Mouse (Mus musculus): ENCODE data around the gene Scn3b. TPM values are rescaled to one million over a fixed set of nuclear protein-coding genes. Genes with fewer than 3 reads are reported as not detected.

The Scn3b gene
- polyA plus RNA-seq, 1 experiment from 2014 or later = 121 TPM

DNA sequence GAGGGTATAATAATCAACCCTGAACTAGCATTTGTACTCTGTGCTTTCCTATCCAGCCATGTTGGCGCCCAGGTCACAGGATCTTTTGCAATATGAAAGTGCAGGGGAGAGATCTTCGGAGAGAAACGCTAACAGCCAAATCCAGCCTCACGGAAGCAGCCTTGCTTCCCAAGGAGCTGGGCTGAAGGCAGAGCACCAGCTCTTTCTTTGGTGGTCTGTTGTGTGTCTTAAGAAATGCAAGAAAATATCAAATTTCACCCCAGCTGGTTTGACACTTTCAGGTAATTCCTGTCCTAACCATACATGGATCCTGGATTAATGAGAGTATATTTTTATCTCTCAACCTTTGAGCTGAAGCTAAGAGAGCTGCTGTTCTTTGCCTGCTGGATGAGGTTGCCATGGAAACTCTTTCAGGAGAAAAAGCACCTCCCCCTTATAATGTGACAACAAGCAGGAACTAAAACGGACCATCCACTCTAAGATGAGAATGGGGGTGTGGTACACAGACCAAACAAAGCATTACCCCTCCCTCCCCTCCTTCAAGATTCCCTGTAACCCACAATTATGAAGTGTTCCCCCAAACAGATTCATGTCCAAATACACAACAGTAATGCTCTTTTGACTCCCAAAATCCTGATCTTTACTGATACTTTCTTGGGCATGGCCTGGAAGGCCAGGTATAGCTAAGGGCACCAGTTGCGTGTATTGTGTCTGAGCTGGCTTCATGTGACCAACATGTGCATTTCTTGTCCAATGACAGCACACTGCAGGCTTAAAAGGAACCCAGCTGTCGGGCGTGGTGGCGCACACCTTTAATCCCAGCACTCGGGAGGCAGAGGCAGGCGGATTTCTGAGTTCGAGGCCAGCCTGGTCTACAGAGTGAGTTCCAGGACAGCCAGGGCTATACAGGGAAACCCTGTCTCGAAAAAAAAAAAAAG lies 26.8 kb upstream of the Scn3b start:
- no peaks in the 10 kb centered on the region for H3K36me3 ChIP-seq
- no peaks in the 10 kb centered on the region for H3K9me3 ChIP-seq
- H3K4me2 ChIP-seq = peak overlapping the region; percentile 64
- H3K4me3 ChIP-seq = peak overlapping the region; percentile 42
- peak overlapping the region; percentile 71 for H3K9ac ChIP-seq
- H3K27ac ChIP-seq (replicated peaks) = peak overlapping the region; percentile 93
- H3K27me3 ChIP-seq = no peaks in the 10 kb centered on the region
- peak; percentile 85 for ATAC-seq (ENCODE audit: low read depth)
- WGBS = 53% methylated on average over 13 of the region's 13 CpGs
- H3K4me1 ChIP-seq (replicated peaks) = peaks cover 34% of the 10 kb centered on the region

DNA sequence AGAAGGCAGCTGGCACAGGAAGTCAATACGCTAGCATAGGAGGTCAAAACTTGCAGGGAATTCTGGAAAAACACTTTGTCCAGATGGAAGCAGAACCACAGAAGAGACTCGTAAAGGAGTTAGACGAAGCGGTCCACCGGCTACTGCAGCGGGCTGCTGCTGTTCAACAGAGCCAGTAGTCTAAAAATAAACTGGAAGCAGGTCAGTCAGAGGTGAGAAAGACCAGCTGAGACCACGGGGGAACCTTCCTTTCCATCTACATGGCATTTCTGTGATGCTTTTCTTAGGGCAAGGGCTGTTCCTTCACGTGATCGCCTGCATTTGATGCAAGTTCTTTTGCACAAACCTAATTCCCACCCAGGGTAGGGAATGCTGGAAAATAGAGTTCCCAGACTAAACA lies 23.6 kb upstream of the Scn3b start:
- Histone ChIP-seq H3K9ac (no peak overlapping the region), H3K9me3 (no peaks in the 10 kb centered on the region), H3K36me3 (no peaks in the 10 kb centered on the region), H3K4me2 (no peak overlapping the region), H3K4me1 (replicated peaks) (peaks cover 34% of the 10 kb centered on the region), H3K4me3 (no peak overlapping the region), H3K27me3 (no peaks in the 10 kb centered on the region), H3K27ac (replicated peaks) (peak overlapping the region; percentile 59)
- ATAC-seq (ENCODE audit: low read depth) = no peak
- 68% methylated on average over 9 of the region's 9 CpGs for WGBS

DNA sequence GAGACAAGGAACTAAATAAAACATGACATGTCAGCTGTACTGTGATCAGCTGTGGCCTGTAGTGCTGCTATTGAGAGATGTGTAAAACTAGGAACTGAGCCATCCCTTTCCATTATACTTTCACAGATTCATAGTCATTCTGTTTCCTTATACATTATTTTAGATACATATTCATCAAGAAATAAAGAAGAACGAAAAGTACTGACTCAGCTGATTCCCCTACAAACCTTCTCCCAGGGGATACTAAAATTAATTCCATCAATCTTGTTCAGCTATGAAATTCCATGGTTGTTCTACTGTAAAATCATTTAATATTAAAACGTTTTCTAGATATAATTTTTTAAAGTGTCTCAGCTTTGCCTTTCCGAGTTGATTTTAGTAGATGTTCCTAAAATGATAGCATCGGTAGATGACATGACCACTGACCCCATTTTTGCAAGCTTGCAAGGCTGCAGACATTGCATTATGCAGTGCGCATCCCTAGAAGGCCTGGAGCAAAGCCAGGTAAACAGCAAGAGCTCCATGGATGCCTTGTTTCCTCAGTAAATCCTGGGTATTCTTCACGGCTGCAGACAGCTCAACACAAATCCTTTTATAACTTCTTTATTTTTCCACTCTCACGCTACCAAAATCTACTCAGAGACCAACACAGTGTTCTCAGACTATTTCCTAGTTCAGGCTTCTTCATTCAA lies 22.9 kb upstream of the Scn3b start:
- Histone ChIP-seq H3K9ac (no peak overlapping the region), H3K36me3 (no peaks in the 10 kb centered on the region), H3K4me3 (no peak overlapping the region), H3K4me2 (no peak overlapping the region), H3K27me3 (no peaks in the 10 kb centered on the region), H3K9me3 (no peaks in the 10 kb centered on the region), H3K4me1 (replicated peaks) (peaks cover 28% of the 10 kb centered on the region), H3K27ac (replicated peaks) (peak overlapping the region; percentile 59)
- no peak for ATAC-seq (ENCODE audit: low read depth)
- WGBS = 61% methylated on average over 7 of the region's 7 CpGs

DNA sequence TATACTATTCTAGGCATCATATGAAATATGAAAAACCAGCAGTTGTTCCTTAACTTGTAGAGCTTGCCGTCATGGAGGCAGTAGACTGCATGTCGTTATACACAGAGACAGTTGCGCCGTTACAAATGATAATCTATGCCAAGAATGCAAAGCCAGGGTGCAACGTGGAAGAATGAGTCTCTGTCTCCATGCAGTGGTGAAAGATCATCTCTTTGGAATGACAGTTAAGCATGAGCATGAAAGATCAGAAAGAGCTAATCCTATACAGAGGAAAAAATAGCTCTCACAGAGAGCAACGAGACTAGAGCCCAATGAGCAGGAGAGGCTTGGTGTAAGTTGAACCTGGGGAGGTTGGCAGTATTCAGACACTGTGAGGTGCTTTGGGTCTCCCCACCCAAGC lies 22.3 kb upstream of the Scn3b start:
- Histone ChIP-seq H3K36me3 (no peaks in the 10 kb centered on the region), H3K9me3 (no peaks in the 10 kb centered on the region), H3K9ac (no peak overlapping the region), H3K4me1 (replicated peaks) (peaks cover 25% of the 10 kb centered on the region), H3K27me3 (no peaks in the 10 kb centered on the region), H3K27ac (replicated peaks) (peak overlapping the region; percentile 34), H3K4me2 (no peak overlapping the region), H3K4me3 (no peak overlapping the region)
- ATAC-seq (ENCODE audit: low read depth) = no peak
- WGBS = 73% methylated on average over 6 of the region's 6 CpGs

DNA sequence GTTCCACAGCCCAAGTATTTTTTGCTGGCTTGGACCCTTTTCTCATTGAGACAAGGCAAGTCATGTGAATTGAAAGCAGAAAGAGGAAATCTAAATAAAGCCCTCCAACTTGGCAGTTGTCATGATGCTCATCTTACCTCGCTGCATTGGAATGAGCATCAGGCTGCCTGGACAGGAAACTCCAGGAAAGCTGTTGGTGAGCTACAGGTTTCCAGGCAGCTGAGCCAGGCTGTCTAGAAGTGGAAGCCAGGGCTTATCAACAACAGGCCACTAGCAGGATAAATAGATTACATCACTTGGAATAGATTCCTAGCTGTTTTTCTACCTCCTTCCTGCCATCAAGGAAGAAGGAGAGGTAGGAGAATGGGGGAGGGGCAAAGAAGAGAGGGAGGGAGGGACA lies 19.9 kb upstream of the Scn3b start:
- Histone ChIP-seq H3K36me3 (no peaks in the 10 kb centered on the region), H3K4me3 (no peak overlapping the region), H3K4me2 (no peak overlapping the region), H3K9ac (no peak overlapping the region), H3K27ac (replicated peaks) (no peak overlapping the region), H3K27me3 (no peaks in the 10 kb centered on the region), H3K4me1 (replicated peaks) (peaks cover 19% of the 10 kb centered on the region), H3K9me3 (no peaks in the 10 kb centered on the region)
- WGBS = 69% methylated on average over 1 of the region's 1 CpGs
- ATAC-seq (ENCODE audit: low read depth) = no peak

DNA sequence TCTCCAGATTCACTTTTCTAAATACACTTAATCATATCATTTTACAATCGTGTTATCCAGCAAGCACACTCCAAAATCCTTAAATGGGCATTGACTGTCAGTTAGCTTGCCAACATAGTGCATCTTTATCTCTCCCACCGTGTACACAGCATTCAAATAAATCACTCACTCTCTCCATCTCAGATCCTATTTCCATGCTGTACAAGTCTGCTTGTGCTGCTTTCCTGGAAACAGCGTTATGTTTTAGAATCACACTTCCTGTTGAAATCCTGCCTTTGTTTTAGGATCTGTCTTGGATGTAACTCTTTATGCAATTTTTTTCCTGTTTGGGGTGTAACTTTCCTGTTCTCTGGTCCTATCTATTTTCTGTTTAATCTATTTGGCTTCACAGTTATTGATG lies 16.6 kb upstream of the Scn3b start:
- Histone ChIP-seq H3K4me1 (replicated peaks) (no peaks in the 10 kb centered on the region), H3K9ac (no peak overlapping the region), H3K27ac (replicated peaks) (no peak overlapping the region), H3K9me3 (no peaks in the 10 kb centered on the region), H3K27me3 (no peaks in the 10 kb centered on the region), H3K36me3 (no peaks in the 10 kb centered on the region), H3K4me3 (no peak overlapping the region), H3K4me2 (no peak overlapping the region)
- 68% methylated on average over 3 of the region's 3 CpGs for WGBS
- ATAC-seq (ENCODE audit: low read depth) = no peak

DNA sequence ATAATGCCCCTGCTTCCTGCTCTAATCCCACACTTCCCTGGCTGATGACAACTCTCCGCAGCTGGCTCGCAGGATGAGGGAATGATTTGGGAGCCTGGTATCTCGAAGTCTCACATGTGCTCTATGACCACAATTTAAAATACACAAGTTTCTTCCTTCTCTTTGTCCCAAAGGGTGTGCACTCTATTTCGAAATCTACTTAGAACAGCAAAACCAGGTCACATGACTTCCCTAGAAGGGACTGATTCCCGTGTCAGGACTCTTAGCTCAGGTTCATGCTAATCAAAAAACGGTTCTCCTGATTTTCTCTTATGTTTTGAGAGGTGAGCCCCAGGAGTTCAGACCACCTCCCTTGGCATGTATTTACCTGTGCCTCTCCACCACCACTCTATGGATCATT lies 5.1 kb upstream of the Scn3b start:
- Histone ChIP-seq H3K4me1 (replicated peaks) (peaks cover 12% of the 10 kb centered on the region), H3K9me3 (no peaks in the 10 kb centered on the region), H3K4me3 (no peak overlapping the region), H3K9ac (no peak overlapping the region), H3K4me2 (no peak overlapping the region), H3K27me3 (no peaks in the 10 kb centered on the region), H3K36me3 (no peaks in the 10 kb centered on the region), H3K27ac (replicated peaks) (no peak overlapping the region)
- 72% methylated on average over 6 of the region's 6 CpGs for WGBS
- ATAC-seq (ENCODE audit: low read depth) = no peak

DNA sequence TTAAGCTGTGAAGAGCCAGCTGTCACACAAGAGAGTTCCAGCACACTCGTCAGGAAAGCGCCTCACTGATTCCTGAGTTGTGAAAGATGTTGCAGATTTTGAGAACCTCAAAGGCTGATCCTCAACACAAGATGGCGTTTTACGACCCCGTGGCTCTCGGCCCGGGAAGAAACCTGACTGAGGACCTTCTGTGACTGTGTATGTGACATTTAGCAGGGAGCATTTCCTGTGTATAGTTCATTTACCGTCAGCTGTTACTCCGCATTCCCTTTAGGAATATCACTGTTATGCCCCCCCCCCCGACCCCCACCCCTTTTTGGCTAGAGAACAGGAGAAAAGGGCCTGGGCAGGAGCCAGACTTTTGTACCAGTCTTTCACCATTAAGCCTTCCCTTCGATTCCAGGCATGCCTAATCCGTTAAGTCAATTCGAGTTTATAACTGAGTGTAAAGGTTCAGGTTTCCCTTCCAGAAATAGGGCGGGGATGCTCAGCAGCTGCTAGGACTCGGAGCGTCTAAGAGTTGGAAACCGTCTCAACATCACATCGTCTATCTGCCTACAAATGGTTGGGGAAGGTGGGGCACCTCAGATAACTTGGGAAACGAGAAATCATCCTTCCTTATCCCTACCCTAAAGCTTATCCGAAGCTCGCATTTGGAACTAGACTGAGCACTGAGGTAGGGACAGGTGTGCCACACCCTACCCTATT lies 823 bp upstream of the Scn3b start:
- peaks cover 39% of the 10 kb centered on the region for H3K4me1 ChIP-seq (replicated peaks)
- H3K4me3 ChIP-seq = peak overlapping the region; percentile 55
- no peak for ATAC-seq (ENCODE audit: low read depth)
- peak overlapping the region; percentile 70 for H3K4me2 ChIP-seq
- H3K9me3 ChIP-seq = no peaks in the 10 kb centered on the region
- H3K9ac ChIP-seq = peak overlapping the region; percentile 75
- H3K36me3 ChIP-seq = no peaks in the 10 kb centered on the region
- WGBS = 17% methylated on average over 21 of the region's 21 CpGs
- peak overlapping the region; percentile 82 for H3K27ac ChIP-seq (replicated peaks)
- no peaks in the 10 kb centered on the region for H3K27me3 ChIP-seq

DNA sequence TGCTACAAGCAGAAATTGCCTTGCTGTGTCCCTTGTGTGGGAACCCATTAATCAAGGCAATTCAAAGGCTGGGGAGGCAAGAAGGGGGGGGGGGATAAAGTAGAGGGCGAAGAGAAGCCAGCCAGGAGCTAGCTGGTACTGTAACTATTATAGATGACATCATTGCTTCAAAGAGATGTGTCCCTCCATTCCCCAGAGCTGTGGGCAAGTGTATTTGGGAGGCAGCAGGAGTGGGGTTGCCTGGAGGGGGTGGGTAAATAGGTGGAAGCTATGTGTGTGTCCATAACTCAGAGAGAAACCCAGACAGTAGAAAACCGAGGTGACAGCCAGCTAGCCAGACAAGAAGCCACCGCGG lies 292 bp upstream of the Scn3b start:
- 3% methylated on average over 4 of the region's 4 CpGs for WGBS
- peak overlapping the region; percentile 55 for H3K4me3 ChIP-seq
- no peak; the same call in none of the 2 replicates for ATAC-seq (ENCODE audit: low read depth)

DNA sequence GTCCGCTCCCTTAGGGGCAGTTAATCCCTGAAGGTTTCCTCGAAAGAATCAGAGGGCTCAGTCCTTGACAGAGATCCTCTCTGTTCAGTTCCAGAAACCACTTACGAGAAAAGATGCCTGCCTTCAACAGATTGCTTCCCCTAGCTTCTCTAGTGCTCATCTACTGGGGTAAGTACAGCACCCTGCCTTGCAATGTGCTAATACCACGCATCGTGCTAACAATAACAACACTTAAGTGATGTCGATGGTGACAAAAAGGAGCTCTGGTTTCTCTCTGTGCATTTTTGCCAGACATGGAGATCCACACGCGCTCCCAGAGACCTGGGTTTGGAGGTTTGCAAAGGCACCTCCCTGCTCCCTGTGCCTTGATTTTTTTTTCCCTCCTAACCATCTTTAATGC lies 863 bp downstream of the Scn3b start:
- WGBS = 19% methylated on average over 8 of the region's 8 CpGs
- Histone ChIP-seq H3K4me1 (replicated peaks) (peaks cover 49% of the 10 kb centered on the region), H3K4me2 (peak overlapping the region; percentile 70), H3K27me3 (no peaks in the 10 kb centered on the region), H3K36me3 (no peaks in the 10 kb centered on the region), H3K9ac (peak overlapping the region; percentile 75), H3K27ac (replicated peaks) (peak overlapping the region; percentile 82), H3K4me3 (peak overlapping the region; percentile 55), H3K9me3 (no peaks in the 10 kb centered on the region)
- no peak for ATAC-seq (ENCODE audit: low read depth)

More for the DNA sequence above, 292 bp upstream of the Scn3b start:
- H3K4me1 ChIP-seq (replicated peaks) = peaks cover 44% of the 10 kb centered on the region
- H3K4me2 ChIP-seq = peak overlapping the region; percentile 70
- no peaks in the 10 kb centered on the region for H3K9me3 ChIP-seq
- no peaks in the 10 kb centered on the region for H3K36me3 ChIP-seq
- H3K27ac ChIP-seq (replicated peaks) = peak overlapping the region; percentile 82
- H3K9ac ChIP-seq = peak overlapping the region; percentile 75
- H3K27me3 ChIP-seq = no peaks in the 10 kb centered on the region

DNA sequence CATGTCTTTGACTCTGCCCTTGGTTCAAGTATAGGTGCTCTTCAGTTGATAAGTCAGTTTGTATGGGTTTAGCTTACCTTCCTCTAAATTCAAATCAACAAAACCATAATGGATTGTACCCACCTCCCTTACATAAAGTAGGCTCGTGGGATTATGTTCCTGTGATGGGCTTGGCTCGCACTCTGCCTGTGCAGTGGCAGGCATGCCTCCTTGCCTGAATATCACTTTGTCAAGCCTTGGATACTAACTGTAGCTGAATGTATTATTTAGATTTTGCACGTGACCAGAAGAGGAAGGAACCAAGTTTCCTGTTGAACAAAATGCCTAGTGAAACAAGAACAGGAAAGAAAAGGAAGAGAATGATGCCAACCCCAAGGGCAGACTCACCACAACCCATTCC lies 2.1 kb downstream of the Scn3b start:
- no peaks in the 10 kb centered on the region for H3K9me3 ChIP-seq
- peaks cover 49% of the 10 kb centered on the region for H3K4me1 ChIP-seq (replicated peaks)
- H3K4me2 ChIP-seq = peak overlapping the region; percentile 70
- peak overlapping the region; percentile 55 for H3K4me3 ChIP-seq
- H3K36me3 ChIP-seq = no peaks in the 10 kb centered on the region
- H3K27me3 ChIP-seq = no peaks in the 10 kb centered on the region
- H3K27ac ChIP-seq (replicated peaks) = no peak overlapping the region
- WGBS = 56% methylated on average over 3 of the region's 3 CpGs
- H3K9ac ChIP-seq = peak overlapping the region; percentile 75
- no peak for ATAC-seq (ENCODE audit: low read depth)

DNA sequence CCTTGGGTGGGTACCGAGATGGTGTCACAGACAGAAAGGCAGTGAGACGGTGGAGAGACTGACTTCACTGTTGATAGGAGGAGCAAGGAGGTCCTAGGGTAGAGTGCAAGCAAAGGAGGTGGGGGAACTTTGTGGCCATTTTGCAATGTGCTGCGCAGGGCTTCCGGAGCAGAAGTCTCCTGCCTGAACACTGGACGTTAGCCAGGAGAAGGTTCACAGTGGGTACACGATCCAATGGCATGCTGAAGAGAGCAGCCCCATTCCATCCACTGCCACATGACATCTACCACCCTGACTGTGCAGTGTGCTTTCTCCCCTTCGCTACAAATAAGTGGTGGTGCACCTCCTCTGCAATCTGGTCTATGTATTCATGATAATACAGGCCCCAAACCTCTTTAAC lies 3.8 kb downstream of the Scn3b start:
- Histone ChIP-seq H3K9me3 (no peaks in the 10 kb centered on the region), H3K4me3 (peak overlapping the region; percentile 55), H3K9ac (no peak overlapping the region), H3K27me3 (no peaks in the 10 kb centered on the region), H3K27ac (replicated peaks) (no peak overlapping the region), H3K4me2 (peak overlapping the region; percentile 70), H3K4me1 (replicated peaks) (peaks cover 46% of the 10 kb centered on the region), H3K36me3 (peaks cover 12% of the 10 kb centered on the region)
- ATAC-seq (ENCODE audit: low read depth) = no peak
- WGBS = 85% methylated on average over 7 of the region's 7 CpGs
